Mouse (Mus musculus) ES-E14 (cell line): Measurements from ENCODE around the gene Ankrd7. TPM values are rescaled to one million over a fixed set of nuclear protein-coding genes. Genes with fewer than 3 reads are reported as not detected.

Source experiments
- DNase-seq: peaks from one replicate; pipeline ENCODE4 v3.0.0-alpha.2; 2013; ENCODE audit warnings: low read depth, low spot score
- H3K27ac ChIP-seq: 2 replicates; pipeline ENCODE4 v1.5.1; 2012; ENCODE audit warnings: low read depth, mild to moderate bottlenecking, low read length, moderate library complexity, mixed read lengths; ENCODE audit not compliant: poor library complexity, insufficient read depth, severe bottlenecking
- H3K36me3 ChIP-seq: 2 replicates; pipeline ENCODE4 v1.6.1; 2012; ENCODE audit warnings: mild to moderate bottlenecking, low read length, moderate library complexity, mixed read lengths; ENCODE audit not compliant: control insufficient read depth, poor library complexity, insufficient read depth, severe bottlenecking
- H3K4me1 ChIP-seq, 2 experiments: fragments of 150-350 bp in 1 of 2; sonication (generic) in 1 of 2; 2 replicates each; pipeline ENCODE4 v1.6.1; 2012; ENCODE audit warnings: low read length in 2 of 2, mild to moderate bottlenecking in 1 of 2, mixed read lengths in 1 of 2; ENCODE audit not compliant: control insufficient read depth in 2 of 2, insufficient read depth in 2 of 2, poor library complexity in 1 of 2
- H3K4me3 ChIP-seq, 2 experiments: fragments of 150-350 bp in 1 of 2; sonication (generic) in 1 of 2; 2 replicates each; pipeline ENCODE4 v1.5.1; 2012; ENCODE audit warnings: low read length in 2 of 2, low read depth in 1 of 2, mild to moderate bottlenecking in 1 of 2, mixed read lengths in 1 of 2; ENCODE audit not compliant: insufficient read depth in 1 of 2, poor library complexity in 1 of 2, severe bottlenecking in 1 of 2
- H3K9ac ChIP-seq: 2 replicates; pipeline ENCODE4 v1.6.1; 2012; ENCODE audit warnings: low read depth, mild to moderate bottlenecking, low read length, mixed read lengths; ENCODE audit not compliant: poor library complexity, insufficient read depth, severe bottlenecking
- H3K9me3 ChIP-seq: fragments of 150-350 bp; sonication (generic); 2 replicates; pipeline ENCODE4 v1.6.1; 2012; ENCODE audit warnings: low read depth, mild to moderate bottlenecking, low read length; ENCODE audit not compliant: control insufficient read depth, insufficient read depth
- CHD2 ChIP-seq: IDR thresholded peaks from 2 replicates; pipeline ENCODE4 v1.6.1; 2014; ENCODE audit warnings: mild to moderate bottlenecking, low read depth, low read length, inconsistent platforms
- HCFC1 ChIP-seq: IDR thresholded peaks from 2 replicates; pipeline ENCODE4 v1.6.1; 2012; ENCODE audit warnings: low read length, inconsistent platforms, borderline replicate concordance; ENCODE audit not compliant: insufficient read depth
- MAFK ChIP-seq: IDR thresholded peaks from 2 replicates; pipeline ENCODE4 v1.6.1; 2014; ENCODE audit warnings: mild to moderate bottlenecking, low read depth, low read length, inconsistent platforms; ENCODE audit not compliant: insufficient read depth
- ZC3H11A ChIP-seq: IDR thresholded peaks from 2 replicates; pipeline ENCODE4 v1.6.1; 2012; ENCODE audit warnings: low read depth, mild to moderate bottlenecking, inconsistent platforms, low read length, borderline replicate concordance
- ZNF384 ChIP-seq: IDR thresholded peaks from 2 replicates; pipeline ENCODE4 v1.6.1; 2012; ENCODE audit warnings: low read depth, low read length, inconsistent platforms
- in situ Hi-C, 2 experiments: fragments of 600-800 bp; cut with MboI; formaldehyde crosslinking; loops; one replicate each; pipeline ENCODE4 v1.15.1; 2025; ENCODE audit warnings: low sequenced_read_pairs in 2 of 2, inconsistent platforms in 1 of 2; ENCODE audit not compliant: unreplicated experiment in 2 of 2
- total RNA-seq: library from RNA; depleted of rRNA; stranded (reverse); fragments of 300-350 nt; gene quantifications from 2 replicates; pipeline ENCODE4 v1.2.3, GENCODE M21; 2012

Ankrd7 gene
- total RNA-seq, 1 experiment, result not detected

GRCm38 (mm10) chr6:18848051-18848701, 17.9 kb upstream of the Ankrd7 start, which contains the start of gene Lsm8:
Gene Lsm8 (plus strand): TSS chr6:18848579.
- in situ Hi-C loops, result no loop called here
- H3K4me3 ChIP-seq, result peak within 1 kb of the TSS; percentile 89 to 99
- H3K36me3 ChIP-seq, result peaks cover 2% of the 10 kb centered on the region; the same call in 1 of the 2 replicates
- H3K9ac ChIP-seq, result peak within 1 kb of the TSS; percentile 95
- TF ChIP-seq MAFK (no peak), CHD2 (peak; percentile 95)
- no peaks in the 10 kb centered on the region for H3K9me3 ChIP-seq
- H3K27ac ChIP-seq, result peak within 1 kb of the TSS; percentile 79; the same call in 1 of the 2 replicates
- no peaks in the 10 kb centered on the region for H3K4me1 ChIP-seq
- peak; percentile 92 for DNase-seq

GRCm38 (mm10) chr6:18848702-18849061, 17.4 kb upstream of the Ankrd7 start:
- in situ Hi-C loops, result no loop called here
- H3K36me3 ChIP-seq, result peaks cover 4% of the 10 kb centered on the region; the same call in 1 of the 2 replicates
- TF ChIP-seq HCFC1 (0 out of 2 replicates have a peak, but pooled peaks have one; percentile 21), MAFK (no peak)
- peak overlapping the region; percentile 79; the same call in 1 of the 2 replicates for H3K27ac ChIP-seq
- no peak for DNase-seq
- peak overlapping the region; percentile 95 for H3K9ac ChIP-seq
- peak overlapping the region; percentile 80 to 99 for H3K4me3 ChIP-seq
- no peaks in the 10 kb centered on the region for H3K9me3 ChIP-seq
- H3K4me1 ChIP-seq, result no peaks in the 10 kb centered on the region

- H3K27ac ChIP-seq, result no peak overlapping the region
- no peak overlapping the region for H3K9ac ChIP-seq
- DNase-seq, result no peak
- TF ChIP-seq ZNF384, result no peak
- TF ChIP-seq CHD2, result no peak
- H3K4me3 ChIP-seq, result no peak overlapping the region
- H3K36me3 ChIP-seq, result peaks cover 4% of the 10 kb centered on the region; the same call in 1 of the 2 replicates
- H3K4me1 ChIP-seq, result no peaks in the 10 kb centered on the region
- no peaks in the 10 kb centered on the region for H3K9me3 ChIP-seq
- in situ Hi-C loops, result no loop called here
These were observed 10.8 kb upstream of the Ankrd7 start for GRCm38 (mm10) chr6:18855323-18855722.

- Histone ChIP-seq H3K9me3 (no peaks in the 10 kb centered on the region), H3K36me3 (peaks cover 4% of the 10 kb centered on the region; the same call in 1 of the 2 replicates), H3K9ac (no peak overlapping the region), H3K27ac (no peak overlapping the region), H3K4me3 (no peak overlapping the region), H3K4me1 (no peaks in the 10 kb centered on the region)
- DNase-seq, result no peak
- in situ Hi-C loops, result no loop called here
- TF ChIP-seq HCFC1 (no peak), ZC3H11A (no peak), ZNF384 (no peak), MAFK (no peak)
These were observed 9.5 kb upstream of the Ankrd7 start for GRCm38 (mm10) chr6:18856487-18857078.

- H3K4me3 ChIP-seq, result no peak overlapping the region
- in situ Hi-C loops, result no loop called here
- no peaks in the 10 kb centered on the region for H3K4me1 ChIP-seq
- no peaks in the 10 kb centered on the region for H3K9me3 ChIP-seq
- no peak for TF ChIP-seq CHD2
- TF ChIP-seq MAFK, result no peak
- TF ChIP-seq ZNF384, result no peak
- no peak for TF ChIP-seq HCFC1
- TF ChIP-seq ZC3H11A, result no peak
- no peak overlapping the region for H3K9ac ChIP-seq
- no peaks in the 10 kb centered on the region for H3K36me3 ChIP-seq
- no peak overlapping the region for H3K27ac ChIP-seq
- DNase-seq, result no peak
These were observed 22.9 kb downstream of the Ankrd7 start for GRCm38 (mm10) chr6:18889030-18889429.
